Mouse (Mus musculus) MEL (cell line): ENCODE results near the gene Pcgf3.

Experiments
- CHD2 ChIP-seq: IDR thresholded peaks from 2 replicates; pipeline ENCODE4 v1.6.1; 2011; ENCODE audit warnings: low read length, improper control_type of control experiment
- CTCF ChIP-seq, 3 experiments: IDR thresholded peaks in 2 of 3; conservative IDR thresholded peaks in 1 of 3; 2 replicates each; pipeline ENCODE4 v1.5.1; 2011 to 2012; ENCODE audit warnings: low read length in 3 of 3, low read depth in 2 of 3, mild to moderate bottlenecking in 2 of 3, improper control_type of control experiment in 1 of 3, inconsistent platforms in 1 of 3, mixed read lengths in 1 of 3, moderate library complexity in 1 of 3; ENCODE audit not compliant: control insufficient read depth in 1 of 3, insufficient read depth in 1 of 3, poor library complexity in 1 of 3, severe bottlenecking in 1 of 3
- ELF1 ChIP-seq: IDR thresholded peaks from 2 replicates; pipeline ENCODE4 v1.6.1; 2014; ENCODE audit warnings: low read depth, mild to moderate bottlenecking, inconsistent platforms, low read length, improper control_type of control experiment, moderate library complexity
- EP300 ChIP-seq, 2 experiments: IDR thresholded peaks; 2 replicates each; pipeline ENCODE4 v1.6.1; 2011; ENCODE audit warnings: improper control_type of control experiment in 2 of 2, low read length in 2 of 2, low read depth in 1 of 2, mild to moderate bottlenecking in 1 of 2
- ETS1 ChIP-seq: IDR thresholded peaks from 2 replicates; pipeline ENCODE4 v1.6.1; 2012; ENCODE audit warnings: low read depth, mild to moderate bottlenecking, inconsistent platforms, low read length, improper control_type of control experiment, moderate library complexity
- GATA1 ChIP-seq: IDR thresholded peaks from 2 replicates; pipeline ENCODE4 v1.6.1; 2011; ENCODE audit warnings: low read depth, low read length, improper control_type of control experiment
- MAFK ChIP-seq: IDR thresholded peaks from 2 replicates; pipeline ENCODE4 v1.6.1; 2011; ENCODE audit warnings: low read depth, mild to moderate bottlenecking, low read length, improper control_type of control experiment, borderline replicate concordance
- MAX ChIP-seq: IDR thresholded peaks from 2 replicates; pipeline ENCODE4 v1.6.1; 2011; ENCODE audit warnings: low read length, improper control_type of control experiment
- NELFE ChIP-seq: IDR thresholded peaks from 2 replicates; pipeline ENCODE4 v1.6.1; 2011; ENCODE audit warnings: low read depth, low read length, improper control_type of control experiment
- NRF1 ChIP-seq: IDR thresholded peaks from 2 replicates; pipeline ENCODE4 v1.6.1; 2014; ENCODE audit warnings: low read depth, mild to moderate bottlenecking, inconsistent platforms, low read length, improper control_type of control experiment, moderate library complexity; ENCODE audit not compliant: poor library complexity, insufficient read depth, severe bottlenecking
- POLR2A ChIP-seq, 2 experiments: IDR thresholded peaks; 2 replicates each; pipeline ENCODE4 v1.6.1; 2011 to 2012; ENCODE audit warnings: low read length in 2 of 2, mild to moderate bottlenecking in 2 of 2, control low read depth in 1 of 2, improper control_type of control experiment in 1 of 2, low read depth in 1 of 2, moderate library complexity in 1 of 2; ENCODE audit not compliant: control insufficient read depth in 1 of 2, insufficient read depth in 1 of 2, poor library complexity in 1 of 2
- POLR2AphosphoS5 ChIP-seq: IDR thresholded peaks from 2 replicates; pipeline ENCODE4 v1.6.1; 2012; ENCODE audit warnings: low read depth, borderline replicate concordance, mild to moderate bottlenecking, inconsistent platforms, low read length, moderate library complexity, mixed read lengths
- TAL1 ChIP-seq: IDR thresholded peaks from 2 replicates; pipeline ENCODE4 v1.6.1; 2012; ENCODE audit warnings: mild to moderate bottlenecking, inconsistent platforms, low read length, moderate library complexity, mixed read lengths
- ZMIZ1 ChIP-seq: IDR thresholded peaks from 2 replicates; pipeline ENCODE4 v1.6.1; 2012; ENCODE audit warnings: low read depth, mild to moderate bottlenecking, inconsistent platforms, low read length, improper control_type of control experiment, moderate library complexity

- TF ChIP-seq NELFE (no peak), CTCF (IDR thresholded peaks at IDR 0.05 in 2 of 3, conservative IDR thresholded peaks at IDR 0.05 in 1 of 3; ENCODE audit: control insufficient read depth in 1 of 3, insufficient read depth in 1 of 3, low read depth in 2 of 3, low read length in 3 of 3, poor library complexity in 1 of 3, severe bottlenecking in 1 of 3) (no peak), POLR2A (IDR thresholded peaks at IDR 0.05; ENCODE audit: control insufficient read depth in 1 of 2, insufficient read depth in 1 of 2, low read depth in 1 of 2, low read length in 2 of 2, poor library complexity in 1 of 2) (no peak), ETS1 (no peak), EP300 (IDR thresholded peaks at IDR 0.05; ENCODE audit: low read depth in 1 of 2, low read length in 2 of 2) (peak in 1 of 2 experiments; percentile 58; a peak in 2 of 4 replicates), TAL1 (peak; percentile 36; the same call in 1 of the 2 replicates), GATA1 (peak; percentile 41; the same call in 1 of the 2 replicates), CHD2 (no peak), MAFK (no peak), NRF1 (no peak), POLR2AphosphoS5 (no peak), ZMIZ1 (no peak), ELF1 (no peak), MAX (no peak)
Observed at GRCm38 (mm10) chr5:108516655-108517054, 55.6 kb downstream of the Pcgf3 start.
